Mouse (Mus musculus): ENCODE measurements around the gene Pak7. TPM values are rescaled to one million over a fixed set of nuclear protein-coding genes. Genes with fewer than 3 reads are reported as not detected.

The Pak7 gene
- polyA plus RNA-seq, 1 experiment, result not detected

DNA sequence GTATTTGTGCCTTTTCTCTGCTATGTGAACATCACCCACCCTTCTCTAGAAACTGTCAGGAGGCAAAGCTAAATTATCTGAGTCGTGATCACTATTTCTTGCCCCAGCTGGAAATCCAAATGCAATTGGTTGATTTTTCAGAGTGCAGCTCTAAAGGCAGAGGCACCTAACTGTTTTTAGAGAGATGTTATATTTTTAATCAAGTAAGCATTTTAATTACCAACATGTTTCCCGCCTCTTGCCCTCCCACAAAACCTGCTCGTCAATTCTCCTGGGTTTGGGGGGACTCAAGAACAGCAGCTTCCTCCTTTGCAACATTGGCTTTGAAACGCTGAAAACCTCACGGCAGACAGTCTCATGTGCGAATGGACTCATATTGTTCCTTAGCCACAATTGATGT lies 274.4 kb downstream of the Pak7 start:
- H3K36me3 ChIP-seq (ENCODE audit: control insufficient read depth, insufficient read depth), result no peaks in the 10 kb centered on the region
- no peaks in the 10 kb centered on the region for H3K79me2 ChIP-seq (ENCODE audit: control insufficient read depth, insufficient read depth)
- no peaks in the 10 kb centered on the region for H3K27me3 ChIP-seq (ENCODE audit: control insufficient read depth, insufficient read depth, insufficient read length)
- no peak for TF ChIP-seq CEBPB (IDR thresholded peaks at IDR 0.05; ENCODE audit: insufficient read depth, poor library complexity, severe bottlenecking)
- TF ChIP-seq POLR2AphosphoS2 (IDR thresholded peaks at IDR 0.05; ENCODE audit: insufficient read length, low read depth), result no peak
- no peak for TF ChIP-seq TCF3 (IDR thresholded peaks at IDR 0.05; ENCODE audit: insufficient read length, low read depth)
- no peak for TF ChIP-seq TCF12 (IDR thresholded peaks at IDR 0.05; ENCODE audit: insufficient read depth, poor library complexity, severe bottlenecking)
- H3K4me2 ChIP-seq (ENCODE audit: low read depth), result no peak overlapping the region
- no peak overlapping the region for H3K4me3 ChIP-seq
- H3ac ChIP-seq (ENCODE audit: control insufficient read depth, insufficient read length), result no peak overlapping the region

DNA sequence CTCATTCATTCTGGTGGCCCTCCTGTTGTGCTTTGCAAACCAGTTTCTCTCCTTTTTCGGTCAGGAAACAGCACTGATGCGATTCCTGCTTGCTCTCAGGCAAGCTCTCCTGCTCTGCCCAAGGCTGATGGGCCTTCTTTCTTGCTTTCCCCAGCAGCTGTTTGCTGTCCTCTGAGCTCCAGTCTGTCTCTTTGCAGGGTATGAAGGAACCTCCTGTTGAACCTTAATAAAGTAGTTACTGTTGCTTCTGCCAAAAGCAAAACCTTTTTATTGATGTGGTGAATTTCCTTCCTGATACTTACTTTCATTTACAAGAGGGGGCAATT lies 278.8 kb downstream of the Pak7 start:
- TF ChIP-seq E2F4 (IDR thresholded peaks at IDR 0.05; ENCODE audit: insufficient read depth), result no peak
- TF ChIP-seq USF1 (IDR thresholded peaks at IDR 0.05; ENCODE audit: low read depth), result no peak
- no peak overlapping the region for H3K4me3 ChIP-seq
- no peaks in the 10 kb centered on the region for H3K79me2 ChIP-seq (ENCODE audit: control insufficient read depth, insufficient read depth)
- no peaks in the 10 kb centered on the region for H3K36me3 ChIP-seq (ENCODE audit: control insufficient read depth, insufficient read depth)
- H3K4me2 ChIP-seq (ENCODE audit: low read depth), result no peak overlapping the region
- H3K27me3 ChIP-seq (ENCODE audit: control insufficient read depth, insufficient read depth, insufficient read length), result no peaks in the 10 kb centered on the region
- H3ac ChIP-seq (ENCODE audit: control insufficient read depth, insufficient read length), result no peak overlapping the region

- TF ChIP-seq REST (IDR thresholded peaks at IDR 0.05; ENCODE audit: insufficient read depth, insufficient read length) (no peak), E2F4 (IDR thresholded peaks at IDR 0.05; ENCODE audit: insufficient read depth) (no peak)
- Histone ChIP-seq H3K4me3 (no peak overlapping the region), H3K4me2 (ENCODE audit: low read depth) (no peak overlapping the region), H3K27me3 (ENCODE audit: control insufficient read depth, insufficient read depth, insufficient read length) (no peaks in the 10 kb centered on the region), H3ac (ENCODE audit: control insufficient read depth, insufficient read length) (no peak overlapping the region), H3K36me3 (ENCODE audit: control insufficient read depth, insufficient read depth) (no peaks in the 10 kb centered on the region), H3K79me2 (ENCODE audit: control insufficient read depth, insufficient read depth) (no peaks in the 10 kb centered on the region)
Observed at GRCm38 (mm10) chr2:136108124-136109037, 279.4 kb downstream of the Pak7 start.

DNA sequence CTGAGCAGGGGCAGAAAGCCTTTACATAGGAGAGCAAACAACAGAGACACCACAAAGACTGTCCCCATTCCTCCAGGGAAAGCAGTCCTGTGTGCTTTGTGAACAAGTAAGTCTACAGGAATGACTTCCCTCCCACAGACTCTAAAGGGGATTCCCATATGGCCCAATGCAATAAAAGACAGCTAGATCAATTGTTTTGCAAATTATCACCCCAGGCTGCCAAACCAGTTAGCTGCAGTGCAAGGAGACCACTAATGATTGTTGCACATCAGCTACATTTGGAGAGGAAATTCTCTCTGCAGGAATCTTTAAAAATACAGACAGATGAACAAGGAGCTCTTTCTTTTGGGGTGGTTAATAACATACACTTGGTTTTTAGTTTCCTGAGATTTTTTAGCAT lies 280.2 kb downstream of the Pak7 start:
- no peak for TF ChIP-seq REST (IDR thresholded peaks at IDR 0.05; ENCODE audit: insufficient read depth, insufficient read length)
- no peak for TF ChIP-seq USF1 (IDR thresholded peaks at IDR 0.05; ENCODE audit: low read depth)
- no peak for TF ChIP-seq POLR2A (IDR thresholded peaks at IDR 0.05; ENCODE audit: insufficient read length, low read depth)
- no peak for TF ChIP-seq TCF12 (IDR thresholded peaks at IDR 0.05; ENCODE audit: insufficient read depth, poor library complexity, severe bottlenecking)
- no peak for TF ChIP-seq MAX (IDR thresholded peaks at IDR 0.05; ENCODE audit: low read depth)
- TF ChIP-seq SRF (IDR thresholded peaks at IDR 0.05; ENCODE audit: control insufficient read depth, insufficient read length, low read depth), result no peak
- TF ChIP-seq TCF3 (IDR thresholded peaks at IDR 0.05; ENCODE audit: insufficient read length, low read depth), result no peak
- TF ChIP-seq E2F4 (IDR thresholded peaks at IDR 0.05; ENCODE audit: insufficient read depth), result no peak
- no peak for TF ChIP-seq CEBPB (IDR thresholded peaks at IDR 0.05; ENCODE audit: insufficient read depth, poor library complexity, severe bottlenecking)
- TF ChIP-seq MYOG (IDR thresholded peaks at IDR 0.05; ENCODE audit: control insufficient read depth in 1 of 3, insufficient read depth in 1 of 3, insufficient read length in 2 of 3, low read depth in 2 of 3), result no peak
- TF ChIP-seq MYOD1 (IDR thresholded peaks at IDR 0.05; ENCODE audit: control insufficient read depth in 1 of 3, insufficient read length in 2 of 3, low read depth in 2 of 3), result no peak
- TF ChIP-seq POLR2AphosphoS2 (IDR thresholded peaks at IDR 0.05; ENCODE audit: insufficient read length, low read depth), result no peak
- Histone ChIP-seq H3K36me3 (ENCODE audit: control insufficient read depth, insufficient read depth) (no peaks in the 10 kb centered on the region), H3K27me3 (ENCODE audit: control insufficient read depth, insufficient read depth, insufficient read length) (no peaks in the 10 kb centered on the region), H3K79me2 (ENCODE audit: control insufficient read depth, insufficient read depth) (no peaks in the 10 kb centered on the region), H3K4me3 (no peak overlapping the region), H3K4me2 (ENCODE audit: low read depth) (no peak overlapping the region), H3ac (ENCODE audit: control insufficient read depth, insufficient read length) (no peak overlapping the region)

GRCm38 (mm10) chr2:136097143-136097542 lies 290.6 kb downstream of the Pak7 start:
- Histone ChIP-seq H3K4me3 (no peak overlapping the region), H3ac (ENCODE audit: control insufficient read depth, insufficient read length) (no peak overlapping the region), H3K27me3 (ENCODE audit: control insufficient read depth, insufficient read depth, insufficient read length) (no peaks in the 10 kb centered on the region), H3K79me2 (ENCODE audit: control insufficient read depth, insufficient read depth) (no peaks in the 10 kb centered on the region), H3K36me3 (ENCODE audit: control insufficient read depth, insufficient read depth) (no peaks in the 10 kb centered on the region), H3K4me2 (ENCODE audit: low read depth) (no peak overlapping the region)
- TF ChIP-seq REST (IDR thresholded peaks at IDR 0.05; ENCODE audit: insufficient read depth, insufficient read length), result no peak
- no peak for TF ChIP-seq CEBPB (IDR thresholded peaks at IDR 0.05; ENCODE audit: insufficient read depth, poor library complexity, severe bottlenecking)
- TF ChIP-seq SRF (IDR thresholded peaks at IDR 0.05; ENCODE audit: control insufficient read depth, insufficient read length, low read depth), result no peak
- no peak for TF ChIP-seq USF1 (IDR thresholded peaks at IDR 0.05; ENCODE audit: low read depth)
- no peak for TF ChIP-seq POLR2A (IDR thresholded peaks at IDR 0.05; ENCODE audit: insufficient read length, low read depth)

GRCm38 (mm10) chr2:136095978-136096377 lies 291.8 kb downstream of the Pak7 start:
- no peaks in the 10 kb centered on the region for H3K36me3 ChIP-seq (ENCODE audit: control insufficient read depth, insufficient read depth)

More at GRCm38 (mm10) chr2:136095978-136096377, 291.8 kb downstream of the Pak7 start:
- no peaks in the 10 kb centered on the region for H3K79me2 ChIP-seq (ENCODE audit: control insufficient read depth, insufficient read depth)
- no peak for TF ChIP-seq POLR2AphosphoS2 (IDR thresholded peaks at IDR 0.05; ENCODE audit: insufficient read length, low read depth)
- no peak for TF ChIP-seq POLR2A (IDR thresholded peaks at IDR 0.05; ENCODE audit: insufficient read length, low read depth)
- TF ChIP-seq MYOD1 (IDR thresholded peaks at IDR 0.05; ENCODE audit: control insufficient read depth in 1 of 3, insufficient read length in 2 of 3, low read depth in 2 of 3), result no peak
- TF ChIP-seq SRF (IDR thresholded peaks at IDR 0.05; ENCODE audit: control insufficient read depth, insufficient read length, low read depth), result no peak
- no peak for TF ChIP-seq USF1 (IDR thresholded peaks at IDR 0.05; ENCODE audit: low read depth)
- no peak for TF ChIP-seq CEBPB (IDR thresholded peaks at IDR 0.05; ENCODE audit: insufficient read depth, poor library complexity, severe bottlenecking)
- TF ChIP-seq TCF12 (IDR thresholded peaks at IDR 0.05; ENCODE audit: insufficient read depth, poor library complexity, severe bottlenecking), result no peak
- no peak for TF ChIP-seq TCF3 (IDR thresholded peaks at IDR 0.05; ENCODE audit: insufficient read length, low read depth)
- TF ChIP-seq REST (IDR thresholded peaks at IDR 0.05; ENCODE audit: insufficient read depth, insufficient read length), result no peak
- no peaks in the 10 kb centered on the region for H3K27me3 ChIP-seq (ENCODE audit: control insufficient read depth, insufficient read depth, insufficient read length)
- no peak overlapping the region for H3ac ChIP-seq (ENCODE audit: control insufficient read depth, insufficient read length)
- no peak overlapping the region for H3K4me2 ChIP-seq (ENCODE audit: low read depth)
- no peak overlapping the region for H3K4me3 ChIP-seq

All from myocyte (in vitro differentiated cells).